Mouse (Mus musculus): Measurements from ENCODE around the gene Gm4952.
"Not testable (repeated sequence)": the region's sequence is repeated elsewhere in the genome, so short reads cannot be mapped to it uniquely, and the experiment has no call there.

Gene Gm4952

DNA sequence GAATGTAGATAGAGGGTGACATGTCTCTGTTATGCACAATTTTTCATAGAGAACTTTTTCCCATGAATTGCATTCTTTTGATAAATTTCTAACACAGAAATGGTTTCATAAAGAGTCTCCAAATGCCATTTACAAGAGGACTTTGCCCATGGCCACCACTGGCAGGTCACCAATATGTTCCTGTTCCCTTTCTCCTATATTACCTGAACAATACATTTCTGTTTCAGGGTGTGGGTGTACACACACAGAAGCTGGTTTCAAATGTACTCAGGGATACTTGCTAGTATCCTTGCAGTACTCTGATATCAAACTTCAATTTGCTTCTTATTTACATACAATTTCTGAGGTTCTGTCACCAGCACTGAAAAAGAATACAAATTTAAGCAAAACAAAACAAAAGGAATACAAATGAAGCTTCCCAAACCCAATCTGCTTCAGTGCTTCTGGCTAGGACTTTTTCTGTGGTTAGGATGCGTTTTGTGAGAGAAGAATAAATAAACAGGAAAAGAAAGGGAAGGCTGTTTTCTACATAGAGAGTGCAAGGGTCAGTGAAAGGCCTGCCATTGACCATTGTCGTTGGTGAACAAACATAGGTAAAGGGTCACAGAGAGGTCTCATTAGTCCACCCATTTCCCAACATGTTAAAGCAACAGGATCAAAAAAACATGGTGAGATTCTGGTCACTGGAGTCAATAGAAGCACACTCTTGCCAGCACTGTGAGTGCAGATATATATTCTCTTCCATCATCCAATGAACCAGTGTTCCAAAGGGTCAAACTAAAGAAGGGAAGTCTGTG, 1.1 kb downstream of the Gm4952 start:
- no peak for DNase-seq (ENCODE audit: inconsistent ontology term)

DNA sequence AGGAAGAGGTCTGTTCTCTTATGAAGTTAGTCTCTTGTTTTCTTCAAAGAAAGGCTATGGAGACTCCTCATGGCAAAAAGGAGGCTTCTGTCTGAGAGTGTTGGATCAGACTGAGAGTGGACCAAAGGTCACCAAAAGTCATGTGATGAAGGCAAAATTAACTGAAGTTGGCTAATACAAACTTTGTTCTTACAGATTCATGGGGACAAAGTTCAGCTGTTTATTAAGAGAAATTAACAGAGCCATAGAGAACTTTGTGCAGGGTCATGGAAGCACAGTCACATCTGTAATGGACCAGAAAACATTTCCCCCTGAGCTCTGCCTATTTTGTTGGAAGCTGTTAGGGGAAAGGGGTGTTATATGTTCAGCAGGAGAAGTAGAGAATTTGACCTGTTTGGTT, 8.6 kb downstream of the Gm4952 start:
- no peak for DNase-seq (ENCODE audit: inconsistent ontology term)

DNA sequence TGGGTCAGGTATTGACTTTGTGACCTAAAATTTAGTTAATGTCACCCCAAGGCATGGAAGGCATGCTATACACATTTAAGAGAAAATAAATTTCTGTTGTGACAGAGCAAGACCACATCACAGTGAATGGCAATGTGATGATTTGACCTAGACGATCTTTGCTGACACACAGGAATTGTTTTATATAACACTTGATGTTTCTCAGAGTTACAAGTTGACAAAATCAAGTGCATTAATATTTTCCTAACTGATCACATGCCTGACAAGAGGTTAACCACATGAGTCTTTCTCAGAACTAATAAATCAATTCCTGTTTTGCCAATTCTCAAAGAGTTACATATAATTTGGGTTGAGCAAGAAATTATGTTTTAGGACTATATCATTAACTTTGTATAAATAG, 13.9 kb downstream of the Gm4952 start:
- DNase-seq (ENCODE audit: inconsistent ontology term): no peak

- peak; percentile 19 for DNase-seq (ENCODE audit: inconsistent ontology term)
Observed at GRCm38 (mm10) chr19:12633176-12633575, 33.4 kb downstream of the Gm4952 start, which contains the start of gene Glyat. Glyat (plus strand) TSS chr19:12633308.

GRCm38 (mm10) chr19:12634259-12634658, 34.5 kb downstream of the Gm4952 start:
- no peak for DNase-seq (ENCODE audit: inconsistent ontology term)

DNA sequence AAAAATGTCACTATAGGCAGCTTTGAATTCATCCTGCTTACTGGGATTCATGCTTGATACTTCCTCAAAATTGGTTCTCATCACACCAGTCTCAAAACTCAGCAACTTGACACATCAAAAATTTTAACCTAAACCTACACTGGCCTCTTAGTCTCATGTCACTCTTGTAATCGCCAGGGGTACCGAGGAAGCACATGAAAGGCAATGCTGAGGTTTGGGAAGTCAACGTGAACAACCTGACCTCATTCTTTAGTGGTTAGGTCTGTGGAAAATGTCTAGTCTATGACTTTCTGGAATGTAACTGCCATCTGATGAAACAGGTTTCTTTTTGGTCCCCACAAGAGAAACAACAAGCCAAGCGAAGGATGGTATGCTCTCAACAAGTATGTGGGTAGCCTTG, 35.2 kb downstream of the Gm4952 start:
- DNase-seq (ENCODE audit: inconsistent ontology term): peak; percentile 32

GRCm38 (mm10) chr19:12636863-12637262, 37.1 kb downstream of the Gm4952 start:
- DNase-seq (ENCODE audit: inconsistent ontology term): no peak

DNA sequence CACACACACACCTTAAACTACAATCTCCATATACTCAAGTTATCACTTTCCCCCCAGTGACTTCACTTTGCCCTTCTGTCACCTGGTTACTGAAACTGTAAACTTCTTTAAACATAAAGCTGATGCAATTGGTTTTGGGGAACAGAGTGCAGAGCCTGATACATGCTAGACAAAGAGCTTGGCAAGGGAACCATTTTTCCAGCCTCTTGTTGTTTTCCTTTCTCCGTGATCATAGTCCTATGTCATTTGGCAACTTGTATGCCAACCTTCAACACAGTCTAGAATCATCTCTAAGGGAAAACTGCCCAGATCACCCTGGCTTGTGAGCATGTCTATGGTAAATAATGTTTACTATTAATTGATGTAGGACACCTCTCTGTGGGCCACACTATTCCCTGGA, 38.3 kb downstream of the Gm4952 start:
- no peak for DNase-seq (ENCODE audit: inconsistent ontology term)

DNA sequence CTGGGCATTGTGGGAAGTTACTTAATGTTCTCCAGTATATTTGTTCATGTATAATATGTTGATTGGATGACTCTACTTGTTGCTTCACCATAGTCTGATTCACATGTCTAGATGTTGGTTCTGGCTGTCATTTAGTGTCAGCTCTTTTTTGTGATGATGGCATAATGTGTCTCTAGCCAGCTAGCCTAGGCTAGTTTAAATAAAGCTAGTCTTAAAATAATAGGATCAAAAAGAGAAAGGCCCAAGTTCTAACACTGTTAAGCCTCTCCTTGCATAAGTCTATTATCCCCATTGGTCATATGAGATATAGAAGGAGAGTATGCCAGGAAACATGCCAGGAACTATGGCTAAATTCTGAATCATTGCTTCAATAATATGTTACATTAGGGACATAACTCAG, 49.7 kb downstream of the Gm4952 start:
- no peak for DNase-seq (ENCODE audit: inconsistent ontology term)

DNA sequence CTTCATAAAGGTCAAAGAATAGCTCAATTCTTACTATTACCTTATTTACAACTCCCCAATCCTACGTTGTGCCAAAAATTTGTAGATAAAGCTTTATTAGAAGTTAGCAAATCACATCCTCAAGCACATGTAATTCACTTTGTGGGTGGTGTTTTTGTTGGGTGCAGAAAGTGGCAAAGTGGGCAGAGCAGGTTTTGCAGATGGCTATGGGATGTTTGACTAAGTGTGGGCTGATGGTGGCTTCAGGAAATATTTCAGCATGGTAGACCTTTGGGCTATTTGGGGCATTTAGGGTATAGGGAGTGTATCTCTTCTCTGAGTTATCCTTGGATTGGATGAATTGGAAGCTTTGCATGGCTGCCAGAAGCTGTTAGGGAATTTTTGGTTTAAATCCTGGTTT, 66.4 kb downstream of the Gm4952 start:
- DNase-seq (ENCODE audit: inconsistent ontology term): no peak

DNA sequence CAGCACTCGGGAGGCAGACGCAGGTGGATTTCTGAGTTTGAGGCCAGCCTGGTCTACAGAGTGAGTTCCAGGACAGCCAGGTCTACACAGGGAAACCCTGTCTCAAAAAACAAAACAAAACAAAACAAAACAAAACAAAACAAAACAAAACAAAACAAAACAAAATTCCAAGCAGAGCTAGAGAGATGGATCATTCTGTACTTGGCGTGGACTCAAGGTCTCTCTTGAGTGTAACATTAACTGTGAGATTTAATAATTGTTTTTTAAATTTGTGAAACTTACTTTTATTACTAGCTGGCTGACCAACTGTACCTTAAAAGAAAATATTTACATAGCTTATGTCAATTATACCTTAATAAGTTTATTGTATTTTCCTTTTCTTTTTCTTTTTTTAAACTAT, 68.8 kb downstream of the Gm4952 start:
- not testable (repeated sequence) for DNase-seq (ENCODE audit: inconsistent ontology term)

DNA sequence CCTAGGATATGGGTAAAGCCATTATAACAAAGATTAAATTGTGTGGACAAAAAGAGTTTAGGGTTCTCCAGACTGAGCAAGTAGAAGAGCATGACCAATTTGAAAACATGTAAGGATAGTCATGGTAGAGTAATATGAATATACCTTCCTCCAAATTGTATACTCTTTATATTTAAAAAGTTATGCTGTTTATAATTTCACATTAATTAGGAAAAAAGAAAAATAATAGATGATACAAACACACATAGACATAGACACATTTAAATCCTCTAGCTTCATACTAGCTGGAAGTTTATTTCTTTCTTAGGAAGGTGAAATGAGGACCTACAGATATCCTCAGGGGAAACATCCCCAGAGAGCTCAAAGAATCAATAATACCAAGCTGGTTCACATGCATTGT, 70.4 kb downstream of the Gm4952 start, which contains the start of gene Olfr1442:
Gene Olfr1442, plus strand, starts transcription at position 301 of the 400 bp plus-strand sequence.
- DNase-seq (ENCODE audit: inconsistent ontology term): no peak

DNA sequence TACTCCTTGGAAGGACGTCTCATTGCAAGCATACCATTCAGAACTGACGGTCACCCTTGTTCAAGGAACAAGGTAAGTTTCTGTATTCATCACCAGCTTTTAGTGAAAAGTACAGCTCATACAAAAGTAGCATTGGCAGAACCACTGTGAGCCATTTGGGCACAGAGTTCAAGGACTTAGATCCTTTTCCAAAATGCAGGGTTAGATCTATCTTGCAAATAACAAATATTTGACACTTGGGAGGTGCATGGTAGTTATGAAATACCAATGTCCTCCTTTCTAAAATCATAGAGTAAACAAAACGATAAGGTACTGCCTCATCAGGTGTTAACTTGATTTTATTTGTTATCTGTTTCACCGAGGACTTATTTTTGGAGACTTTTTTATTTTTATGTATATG, 71.3 kb downstream of the Gm4952 start:
- no peak for DNase-seq (ENCODE audit: inconsistent ontology term)

DNA sequence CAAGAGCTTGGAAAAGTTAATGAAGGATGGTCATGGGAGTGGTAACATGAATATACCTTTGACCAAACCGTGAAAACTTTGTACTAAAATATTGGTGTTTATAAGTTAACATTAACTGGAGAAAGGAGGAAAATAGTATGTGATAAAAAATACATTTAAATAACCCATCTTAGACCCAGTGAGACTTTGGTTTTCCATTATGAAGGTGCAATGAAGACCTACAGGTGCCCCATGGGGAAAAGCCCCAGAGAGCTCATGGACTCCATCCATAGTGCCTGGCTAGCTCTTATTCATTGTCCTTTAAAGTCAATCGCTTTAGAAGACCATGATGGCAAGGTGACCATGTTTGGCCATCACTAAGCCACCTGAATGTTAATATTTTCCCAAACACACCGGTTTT, 78.0 kb downstream of the Gm4952 start, which contains the start of gene Olfr1443:
Gene Olfr1443, plus strand, starts transcription at position 301 of the 400 bp plus-strand sequence.
- DNase-seq (ENCODE audit: inconsistent ontology term): no peak

Measured in Muller cell, postnatal 12 days (primary cell).